Mouse (Mus musculus) heart, embryonic 15.5 days (tissue): ENCODE measurements around the gene Cpsf7. TPM values are rescaled to one million over a fixed set of nuclear protein-coding genes. Genes with fewer than 3 reads are reported as not detected.

Experiments used
- ATAC-seq: fragments of 200-750 bp; cut with Nextera tagmentation; replicated peaks from 2 replicates; pipeline ENCODE4 v1.8.0; 2017; ENCODE audit warnings: low read depth, moderate TSS enrichment; ENCODE audit not compliant: insufficient number of reproducible peaks, insufficient read depth, low FRiP score
- H3K27ac ChIP-seq: fragments of 300-500 bp; sonication (generic); 2 replicates; pipeline ENCODE4 v1.5.1; 2015; ENCODE audit warnings: mild to moderate bottlenecking, inconsistent platforms
- H3K27me3 ChIP-seq: fragments of 300-500 bp; sonication (generic); 2 replicates; pipeline ENCODE4 v1.6.1; 2015; ENCODE audit warnings: inconsistent platforms
- H3K36me3 ChIP-seq: fragments of 300-500 bp; sonication (generic); 2 replicates; pipeline ENCODE4 v1.6.1; 2015; ENCODE audit warnings: mild to moderate bottlenecking, inconsistent platforms
- H3K4me1 ChIP-seq: fragments of 300-500 bp; sonication (generic); replicated peaks from 2 replicates; pipeline ENCODE4 v1.6.1; 2015; ENCODE audit warnings: inconsistent platforms
- H3K4me2 ChIP-seq: fragments of 300-500 bp; sonication (generic); 2 replicates; pipeline ENCODE4 v1.6.1; 2015; ENCODE audit warnings: inconsistent platforms, mild to moderate bottlenecking, moderate library complexity
- H3K4me3 ChIP-seq: fragments of 300-500 bp; sonication (generic); 2 replicates; pipeline ENCODE4 v1.5.1; 2015; ENCODE audit warnings: mild to moderate bottlenecking, inconsistent platforms
- H3K9ac ChIP-seq: fragments of 300-500 bp; sonication (generic); 2 replicates; pipeline ENCODE4 v1.6.1; 2015; ENCODE audit warnings: mild to moderate bottlenecking, inconsistent platforms
- H3K9me3 ChIP-seq: fragments of 300-500 bp; sonication (generic); replicated peaks from 2 replicates; pipeline ENCODE4 v1.6.1; 2016; ENCODE audit warnings: inconsistent platforms
- WGBS: fragments of 180-500 bp; shearing (Covaris S2); methylation state at CpG from one replicate; pipeline ENCODE4 v1.1.7; 2015; ENCODE audit warnings: mixed read lengths; 5-methylcytosine and 5-hydroxymethylcytosine counted together
- polyA plus RNA-seq: library from polyadenylated mRNA; unstranded; fragments of >200 nt; fragmentation: Nextera tagmentation; extraction: Ambion mirVana; gene quantifications from 2 replicates; pipeline ENCODE4 v1.2.1, GENCODE M21; 2015

Cpsf7 gene
- polyA plus RNA-seq, 1 experiment from 2014 or later: 23.4 TPM

DNA sequence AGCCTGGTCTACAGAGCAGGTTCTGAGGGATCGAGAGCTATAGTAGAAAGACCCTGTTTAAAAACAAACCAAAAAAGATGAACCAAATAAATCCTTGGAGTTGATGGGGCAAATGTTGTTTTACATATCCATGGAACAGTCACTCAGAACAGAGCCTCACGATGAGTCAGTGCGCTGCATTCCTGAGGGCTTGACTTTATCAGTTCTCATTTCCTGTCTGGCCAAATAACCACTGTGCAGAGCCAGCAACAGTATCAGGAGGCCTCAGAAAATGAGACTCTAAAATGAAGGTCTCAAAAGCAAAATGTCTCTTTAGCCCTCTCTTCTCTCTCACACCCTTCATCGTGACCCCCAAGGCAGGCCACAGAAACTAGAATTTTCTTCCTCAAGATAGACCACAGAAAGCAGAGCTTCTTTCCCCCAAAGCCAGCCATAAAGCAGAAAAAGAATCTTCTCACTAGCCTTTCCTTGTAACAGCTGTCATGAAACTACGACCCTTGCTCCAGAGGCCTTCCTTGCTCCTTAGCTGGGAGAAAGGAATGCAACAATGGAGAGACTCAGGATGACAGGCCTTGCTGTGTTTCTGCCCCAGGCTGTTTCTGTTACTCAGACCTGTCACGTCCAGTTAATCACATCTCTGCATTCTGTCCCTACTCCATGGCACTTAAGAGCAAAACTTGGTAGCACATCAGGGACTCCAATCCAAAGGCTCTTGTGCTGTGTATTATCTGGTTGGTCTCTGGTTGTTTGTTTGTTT is 36.7 kb downstream of the Cpsf7 start:
- peaks cover 12% of the 10 kb centered on the region for H3K4me1 ChIP-seq
- H3K4me3 ChIP-seq: no peak overlapping the region
- no peaks in the 10 kb centered on the region for H3K36me3 ChIP-seq
- no peak overlapping the region for H3K9ac ChIP-seq
- WGBS: 31% methylated on average over 6 of the region's 6 CpGs
- ATAC-seq: peak; percentile 88
- no peaks in the 10 kb centered on the region for H3K9me3 ChIP-seq
- no peaks in the 10 kb centered on the region for H3K27me3 ChIP-seq
- peak overlapping the region; percentile 90 for H3K27ac ChIP-seq
- H3K4me2 ChIP-seq: no peak overlapping the region

- Histone ChIP-seq H3K27me3 (no peaks in the 10 kb centered on the region), H3K9ac (no peak overlapping the region), H3K4me1 (peaks cover 12% of the 10 kb centered on the region), H3K36me3 (no peaks in the 10 kb centered on the region), H3K4me3 (no peak overlapping the region), H3K9me3 (no peaks in the 10 kb centered on the region), H3K27ac (peak overlapping the region; percentile 90), H3K4me2 (no peak overlapping the region)
- no peak for ATAC-seq
- WGBS: 55% methylated on average over 5 of the region's 5 CpGs
Measured at GRCm38 (mm10) chr19:10562351-10562750, 37.3 kb downstream of the Cpsf7 start.

- H3K27me3 ChIP-seq: no peaks in the 10 kb centered on the region
- H3K4me2 ChIP-seq: no peak overlapping the region
- no peak overlapping the region for H3K9ac ChIP-seq
- no peaks in the 10 kb centered on the region for H3K9me3 ChIP-seq
- no peaks in the 10 kb centered on the region for H3K36me3 ChIP-seq
- no peak overlapping the region for H3K4me3 ChIP-seq
- WGBS: 78% methylated on average over 6 of the region's 6 CpGs
- H3K27ac ChIP-seq: no peak overlapping the region
- no peak for ATAC-seq
- H3K4me1 ChIP-seq: peaks cover 12% of the 10 kb centered on the region
Measured at GRCm38 (mm10) chr19:10564278-10564677, 39.2 kb downstream of the Cpsf7 start.

DNA sequence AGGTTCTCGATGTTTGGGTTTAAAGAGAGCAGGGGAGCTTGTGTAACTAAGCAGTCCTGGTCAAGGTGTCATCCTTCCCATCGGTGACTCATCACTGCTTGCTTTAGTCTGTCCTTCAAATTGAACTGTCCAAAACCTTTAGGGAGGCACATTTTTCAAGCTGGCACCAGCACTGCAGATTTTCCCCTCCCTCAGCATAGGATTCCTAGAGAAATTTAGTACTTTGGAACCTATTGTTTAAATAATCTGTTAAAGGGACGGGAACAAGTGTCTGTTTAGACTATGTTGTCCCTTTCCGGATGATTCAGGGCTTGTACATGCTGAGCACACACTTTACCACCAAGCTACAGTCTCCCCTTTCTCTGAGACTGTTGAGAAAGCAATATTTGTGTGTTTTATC is 40.2 kb downstream of the Cpsf7 start:
- 57% methylated on average over 4 of the region's 4 CpGs for WGBS
- H3K9ac ChIP-seq: no peak overlapping the region
- H3K4me2 ChIP-seq: no peak overlapping the region
- peak overlapping the region; percentile 25; the same call in 1 of the 2 replicates for H3K27ac ChIP-seq
- H3K4me3 ChIP-seq: no peak overlapping the region
- H3K4me1 ChIP-seq: peaks cover 12% of the 10 kb centered on the region
- 0 out of 2 replicates have a peak, but pooled peaks cover 7% of the 10 kb centered on the region for H3K36me3 ChIP-seq
- no peak for ATAC-seq
- H3K27me3 ChIP-seq: no peaks in the 10 kb centered on the region
- no peaks in the 10 kb centered on the region for H3K9me3 ChIP-seq

- Histone ChIP-seq H3K27me3 (no peaks in the 10 kb centered on the region), H3K9me3 (no peaks in the 10 kb centered on the region), H3K4me2 (no peak overlapping the region), H3K36me3 (peaks cover 43% of the 10 kb centered on the region), H3K27ac (no peak overlapping the region), H3K9ac (no peak overlapping the region), H3K4me1 (no peaks in the 10 kb centered on the region), H3K4me3 (no peak overlapping the region)
- WGBS: 90% methylated on average over 6 of the region's 6 CpGs
- ATAC-seq: no peak
Measured at GRCm38 (mm10) chr19:10569627-10570026, 44.6 kb downstream of the Cpsf7 start.

DNA sequence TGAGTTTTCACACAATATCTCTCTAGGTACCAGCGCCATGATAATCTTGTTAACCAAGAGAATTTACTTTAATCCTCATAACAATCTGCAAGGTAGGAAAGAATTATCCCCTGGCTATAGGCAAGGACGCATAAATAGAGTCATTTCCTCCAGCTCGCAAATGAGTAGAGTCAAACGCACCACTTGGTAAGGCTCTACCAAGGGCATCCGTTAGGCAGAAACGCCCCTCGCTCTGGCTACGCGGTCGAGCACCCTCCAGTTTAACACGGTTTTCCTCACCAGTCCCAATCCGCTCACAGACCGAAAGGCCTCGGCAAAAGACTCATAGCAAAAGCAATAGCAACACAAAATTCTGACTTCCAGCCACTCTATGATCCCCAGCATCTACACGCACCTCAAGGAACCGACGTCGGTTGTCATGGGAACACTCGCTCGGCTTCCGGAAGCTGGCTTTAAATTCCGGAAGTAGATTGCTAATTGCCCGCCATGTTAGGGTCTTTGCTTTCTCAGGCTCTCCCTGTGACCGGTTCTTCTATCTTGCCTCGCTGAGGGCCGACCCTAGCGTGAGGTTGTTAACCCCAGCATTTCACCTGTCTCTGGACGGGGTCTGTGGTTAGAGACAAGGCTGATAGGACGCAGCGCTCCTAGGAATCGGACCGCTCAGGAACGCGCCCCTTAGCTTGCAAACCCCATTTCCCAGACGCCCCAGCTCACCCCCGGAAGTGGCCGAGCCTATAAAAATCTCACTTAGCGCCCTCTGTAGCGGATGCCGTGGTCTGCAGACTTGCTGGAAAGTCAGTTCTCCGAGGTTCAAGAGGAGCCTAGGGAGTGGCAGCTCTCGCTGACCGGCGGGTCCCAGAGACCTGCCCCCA is 51.9 kb downstream of the Cpsf7 start, which contains the start of the genes Cyb561a3 and Tmem138:
Gene Cyb561a3, plus strand, starts transcription at position 483 of the 872 bp plus-strand sequence.
Gene Tmem138, minus strand, starts transcription at position 673 of the 872 bp plus-strand sequence.
- peak within 1 kb of the TSS; percentile 82 for H3K4me2 ChIP-seq
- no peaks in the 10 kb centered on the region for H3K27me3 ChIP-seq
- peak within 1 kb of the TSS; percentile 73 for H3K4me3 ChIP-seq
- no peaks in the 10 kb centered on the region for H3K9me3 ChIP-seq
- ATAC-seq: peak; percentile 91
- H3K36me3 ChIP-seq: peaks cover 35% of the 10 kb centered on the region
- H3K9ac ChIP-seq: peak within 1 kb of the TSS; percentile 83
- under 1% methylated on average over 44 of the region's 44 CpGs for WGBS
- peaks cover 15% of the 10 kb centered on the region for H3K4me1 ChIP-seq
- H3K27ac ChIP-seq: peak within 1 kb of the TSS; percentile 92

DNA sequence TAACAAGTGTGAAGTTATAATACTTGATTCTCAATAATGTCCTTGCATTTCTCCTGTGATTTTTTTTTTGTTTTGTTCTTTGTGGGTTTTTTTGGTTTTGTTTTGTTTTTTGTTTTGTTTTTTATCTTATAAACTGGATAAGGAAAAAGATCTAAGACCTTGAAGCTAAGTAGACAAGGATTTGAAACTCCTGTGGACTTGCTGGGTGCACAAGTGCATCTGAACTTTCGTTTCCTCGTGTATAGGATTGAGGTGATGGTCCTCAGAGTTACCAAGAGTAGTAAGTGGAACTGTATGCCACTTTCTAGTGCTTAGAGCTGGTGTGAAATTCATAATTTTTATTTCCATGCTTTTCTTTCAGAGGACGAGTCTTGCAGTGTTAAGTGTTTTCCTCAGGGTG is 55.0 kb downstream of the Cpsf7 start:
- H3K36me3 ChIP-seq: peaks cover 8% of the 10 kb centered on the region; the same call in 1 of the 2 replicates
- no peak overlapping the region for H3K4me2 ChIP-seq
- H3K9me3 ChIP-seq: no peaks in the 10 kb centered on the region
- no peak overlapping the region for H3K9ac ChIP-seq
- H3K4me3 ChIP-seq: no peak overlapping the region
- no peak overlapping the region for H3K27ac ChIP-seq
- peaks cover 15% of the 10 kb centered on the region for H3K4me1 ChIP-seq
- H3K27me3 ChIP-seq: no peaks in the 10 kb centered on the region
- WGBS: 76% methylated on average over 3 of the region's 3 CpGs
- no peak for ATAC-seq

DNA sequence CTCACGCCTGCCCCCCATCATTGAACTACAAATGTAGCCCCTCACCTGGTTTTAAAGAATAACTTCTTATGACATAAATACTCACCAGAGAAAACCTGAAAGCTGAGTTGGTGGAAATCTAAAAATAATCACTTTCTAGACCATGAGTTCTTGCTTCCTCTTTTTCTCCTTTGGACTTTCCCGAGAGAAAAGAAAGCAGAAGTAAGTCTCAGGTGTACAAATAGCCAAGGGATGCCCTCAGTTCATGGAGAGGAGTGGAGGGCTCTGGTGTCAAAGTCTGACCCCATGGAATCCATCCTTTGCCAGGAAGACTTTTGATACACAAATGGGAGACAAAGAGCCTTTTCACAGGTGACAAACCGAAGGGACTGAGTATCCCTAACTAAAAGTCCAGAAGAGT is 55.7 kb downstream of the Cpsf7 start:
- ATAC-seq: no peak
- peaks cover 6% of the 10 kb centered on the region; the same call in 1 of the 2 replicates for H3K36me3 ChIP-seq
- no peak overlapping the region for H3K27ac ChIP-seq
- no peak overlapping the region for H3K4me3 ChIP-seq
- no peak overlapping the region for H3K4me2 ChIP-seq
- no peaks in the 10 kb centered on the region for H3K9me3 ChIP-seq
- WGBS: 75% methylated on average over 3 of the region's 3 CpGs
- H3K27me3 ChIP-seq: no peaks in the 10 kb centered on the region
- no peak overlapping the region for H3K9ac ChIP-seq
- H3K4me1 ChIP-seq: peaks cover 15% of the 10 kb centered on the region

DNA sequence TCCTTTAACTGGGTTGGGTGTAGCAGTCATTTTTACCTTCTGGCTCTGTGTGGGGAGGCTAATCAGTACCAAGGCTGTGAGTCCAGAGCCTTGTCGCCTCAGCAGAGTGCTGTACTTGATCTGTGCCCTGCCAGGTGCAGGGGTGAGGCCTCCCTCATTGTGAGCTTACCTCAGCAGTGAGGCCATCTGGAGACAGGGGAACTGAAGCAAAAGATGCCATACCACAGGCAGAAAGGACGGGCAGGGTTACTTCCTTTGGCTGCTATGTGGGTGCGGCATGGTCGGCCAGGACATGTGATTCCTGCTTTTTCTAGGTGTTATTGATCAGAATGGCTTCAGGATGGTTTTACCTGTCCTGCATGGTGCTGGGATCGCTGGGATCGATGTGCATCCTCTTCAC is 56.9 kb downstream of the Cpsf7 start:
- ATAC-seq: no peak
- Histone ChIP-seq H3K9me3 (no peaks in the 10 kb centered on the region), H3K4me2 (no peak overlapping the region), H3K9ac (no peak overlapping the region), H3K4me3 (no peak overlapping the region), H3K27me3 (no peaks in the 10 kb centered on the region), H3K36me3 (peaks cover 6% of the 10 kb centered on the region; the same call in 1 of the 2 replicates), H3K4me1 (peaks cover 10% of the 10 kb centered on the region), H3K27ac (no peak overlapping the region)
- 82% methylated on average over 6 of the region's 6 CpGs for WGBS

- no peaks in the 10 kb centered on the region for H3K27me3 ChIP-seq
- WGBS: 35% methylated on average over 7 of the region's 7 CpGs
- ATAC-seq: no peak
- peaks cover 16% of the 10 kb centered on the region for H3K36me3 ChIP-seq
- no peaks in the 10 kb centered on the region for H3K9me3 ChIP-seq
- H3K9ac ChIP-seq: no peak overlapping the region
- H3K4me3 ChIP-seq: no peak overlapping the region
- no peak overlapping the region for H3K4me2 ChIP-seq
- no peak overlapping the region; the same call in 1 of the 2 replicates for H3K27ac ChIP-seq
- peaks cover 4% of the 10 kb centered on the region for H3K4me1 ChIP-seq
Measured at GRCm38 (mm10) chr19:10583550-10584146, 58.6 kb downstream of the Cpsf7 start.

DNA sequence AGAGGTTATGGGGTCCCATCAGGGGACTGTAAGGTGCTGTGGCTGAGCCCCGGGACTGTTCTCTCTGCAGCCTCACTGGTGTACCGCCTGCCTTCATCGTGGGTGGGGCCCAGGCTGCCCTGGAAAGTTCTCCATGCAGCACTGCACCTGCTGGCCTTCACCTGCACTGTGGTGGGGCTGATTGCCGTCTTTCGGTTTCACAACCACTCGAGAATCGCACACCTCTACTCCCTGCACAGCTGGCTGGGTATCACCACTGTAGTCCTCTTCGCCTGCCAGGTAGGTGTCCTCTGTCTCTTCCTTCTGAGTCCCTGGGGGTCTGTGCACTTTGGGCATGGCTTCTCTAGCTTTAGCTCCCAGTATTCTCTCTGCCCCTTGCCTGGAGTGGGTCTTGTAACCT is 60.0 kb downstream of the Cpsf7 start:
- Histone ChIP-seq H3K27me3 (no peaks in the 10 kb centered on the region), H3K9ac (no peak overlapping the region), H3K9me3 (no peaks in the 10 kb centered on the region), H3K4me2 (no peak overlapping the region), H3K4me1 (no peaks in the 10 kb centered on the region), H3K36me3 (peaks cover 24% of the 10 kb centered on the region), H3K4me3 (no peak overlapping the region), H3K27ac (no peak overlapping the region)
- WGBS: 81% methylated on average over 8 of the region's 8 CpGs
- ATAC-seq: no peak
